Mouse (Mus musculus) heart, postnatal 0 days (tissue): ENCODE data around the gene Mphosph9.

Experiments
- CTCF ChIP-seq: IDR thresholded peaks from 2 replicates; pipeline ENCODE4 v1.5.1; 2016; ENCODE audit warnings: antibody characterized with exemption, control low read depth, low read depth
- EP300 ChIP-seq: IDR thresholded peaks from 2 replicates; pipeline ENCODE4 v1.6.1; 2016; ENCODE audit warnings: antibody characterized with exemption, low read depth

DNA sequence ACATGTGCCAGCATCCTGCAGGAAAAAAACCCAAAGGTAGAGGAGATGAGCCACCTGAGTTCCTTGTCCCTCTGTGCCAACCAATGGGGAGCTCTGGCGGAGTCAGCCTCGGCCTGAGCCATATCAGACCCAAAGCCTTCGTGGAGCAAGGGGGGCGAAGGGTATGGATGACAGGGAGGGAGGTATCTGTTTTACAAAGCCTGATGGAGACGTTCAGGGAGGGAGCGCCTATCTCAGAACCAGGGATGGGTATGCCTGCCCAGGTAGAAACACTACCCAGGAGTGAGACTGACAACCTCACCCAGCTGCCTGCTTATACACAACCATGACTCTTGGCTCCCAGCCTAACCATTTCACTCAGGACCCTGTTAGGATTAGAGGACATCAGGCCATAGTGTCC lies 111.4 kb downstream of the Mphosph9 start:
- TF ChIP-seq CTCF (no peak), EP300 (no peak)
